Mouse (Mus musculus): ENCODE data around the gene Wnt2b. TPM values are rescaled to one million over a fixed set of nuclear protein-coding genes. Genes with fewer than 3 reads are reported as not detected.

The Wnt2b gene
- polyA plus RNA-seq, 1 experiment = 0.97 TPM

DNA sequence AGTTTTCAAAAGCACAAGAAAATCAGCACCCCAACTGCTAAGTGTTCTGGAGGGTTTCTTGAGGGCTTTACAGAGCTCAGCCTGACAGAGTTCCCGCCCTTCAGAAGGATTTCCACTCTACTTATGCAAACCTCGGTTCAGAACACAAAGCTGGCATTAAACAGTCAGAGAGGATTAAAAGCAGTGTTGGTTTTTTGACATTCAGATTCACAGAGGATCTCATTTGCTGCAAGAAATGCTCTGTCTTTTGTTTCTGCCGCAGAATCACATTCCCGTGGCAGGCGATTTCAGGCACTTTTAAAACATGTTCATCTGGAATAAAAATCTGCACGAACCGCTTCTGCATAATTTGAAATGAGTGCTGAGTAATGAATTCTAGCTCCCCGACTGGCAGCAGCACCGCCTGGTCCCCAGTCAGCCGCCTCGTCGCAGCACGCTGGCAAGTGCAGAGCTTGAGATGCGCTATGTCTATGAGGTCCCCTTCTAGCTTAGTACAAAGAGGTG, 42.3 kb upstream of the Wnt2b start:
- no peak for DNase-seq
- no peak overlapping the region for H3K4me3 ChIP-seq (ENCODE audit: insufficient read depth, low read depth, low read length)
- 90% methylated on average over 14 of the region's 14 CpGs for WGBS
- H3K27ac ChIP-seq (ENCODE audit: insufficient read depth, low read depth, low read length) = no peak overlapping the region
- peaks cover 1% of the 10 kb centered on the region; the same call in 1 of the 2 replicates for H3K36me3 ChIP-seq (ENCODE audit: control insufficient read depth, insufficient read depth, low read length)
- no peaks in the 10 kb centered on the region for H3K27me3 ChIP-seq (replicated peaks; ENCODE audit: control insufficient read depth, insufficient read depth, low read length)
- H3K4me1 ChIP-seq (ENCODE audit: control insufficient read depth, insufficient read depth, low read length) = no peaks in the 10 kb centered on the region
- TF ChIP-seq CTCF (conservative IDR thresholded peaks at IDR 0.05; ENCODE audit: insufficient read depth, insufficient read length, low read depth, low read length) = no peak
- TF ChIP-seq POLR2A (IDR thresholded peaks at IDR 0.05; ENCODE audit: low read depth, low read length) = no peak

DNA sequence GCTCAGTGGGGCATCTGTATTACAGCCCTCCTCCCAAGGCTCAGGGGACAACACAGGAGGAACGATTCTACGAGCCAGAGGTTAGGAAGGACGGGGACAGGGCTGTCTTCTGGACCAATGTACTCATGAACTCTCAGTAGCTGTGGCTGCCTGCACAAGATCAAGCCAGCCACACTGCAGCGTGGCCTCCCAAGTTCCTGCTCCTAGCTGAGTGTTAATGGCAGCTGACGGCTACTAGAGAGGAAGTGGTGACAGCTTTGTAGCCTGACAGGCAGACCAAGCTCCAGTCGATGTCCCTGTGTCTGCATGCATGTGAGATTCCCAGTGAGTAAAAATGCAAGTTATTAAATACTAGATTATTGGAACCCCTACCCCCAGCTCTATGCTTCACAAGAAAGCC, 39.7 kb upstream of the Wnt2b start:
- 74% methylated on average over 6 of the region's 6 CpGs for WGBS
- H3K4me1 ChIP-seq (ENCODE audit: control insufficient read depth, insufficient read depth, low read length) = no peaks in the 10 kb centered on the region
- TF ChIP-seq CTCF (conservative IDR thresholded peaks at IDR 0.05; ENCODE audit: insufficient read depth, insufficient read length, low read depth, low read length) (no peak), POLR2A (IDR thresholded peaks at IDR 0.05; ENCODE audit: low read depth, low read length) (no peak)
- no peaks in the 10 kb centered on the region for H3K27me3 ChIP-seq (replicated peaks; ENCODE audit: control insufficient read depth, insufficient read depth, low read length)
- no peak for DNase-seq
- H3K27ac ChIP-seq (ENCODE audit: insufficient read depth, low read depth, low read length) = no peak overlapping the region
- H3K36me3 ChIP-seq (ENCODE audit: control insufficient read depth, insufficient read depth, low read length) = no peaks in the 10 kb centered on the region
- no peak overlapping the region for H3K4me3 ChIP-seq (ENCODE audit: insufficient read depth, low read depth, low read length)

GRCm38 (mm10) chr3:105000561-105000960, 38.8 kb upstream of the Wnt2b start:
- 78% methylated on average over 8 of the region's 8 CpGs for WGBS

DNA sequence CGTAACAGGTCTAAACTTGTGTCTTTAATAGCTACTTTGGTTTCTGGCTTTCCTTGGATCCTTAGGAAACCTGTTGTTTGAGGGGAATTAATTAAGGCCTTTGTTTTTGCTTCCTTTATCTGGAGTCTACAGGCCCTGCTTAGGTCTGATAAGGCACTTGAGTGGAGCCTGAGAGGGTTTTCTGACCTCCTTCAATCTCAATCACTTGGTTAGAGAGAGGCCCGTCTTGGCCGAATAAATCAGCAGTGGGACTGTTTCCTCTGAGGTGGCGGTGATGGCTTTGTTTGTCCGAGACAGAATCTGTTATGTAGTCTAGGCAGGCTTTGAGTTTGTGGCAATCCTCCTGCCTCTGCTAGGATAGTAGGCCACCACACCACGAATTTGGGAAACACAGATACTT, 35.8 kb upstream of the Wnt2b start:
- no peak for DNase-seq
- Histone ChIP-seq H3K4me3 (ENCODE audit: insufficient read depth, low read depth, low read length) (no peak overlapping the region), H3K36me3 (ENCODE audit: control insufficient read depth, insufficient read depth, low read length) (no peaks in the 10 kb centered on the region), H3K4me1 (ENCODE audit: control insufficient read depth, insufficient read depth, low read length) (no peaks in the 10 kb centered on the region), H3K27ac (ENCODE audit: insufficient read depth, low read depth, low read length) (no peak overlapping the region), H3K27me3 (replicated peaks; ENCODE audit: control insufficient read depth, insufficient read depth, low read length) (no peaks in the 10 kb centered on the region)
- TF ChIP-seq CTCF (conservative IDR thresholded peaks at IDR 0.05; ENCODE audit: insufficient read depth, insufficient read length, low read depth, low read length) (no peak), POLR2A (IDR thresholded peaks at IDR 0.05; ENCODE audit: low read depth, low read length) (no peak)
- WGBS = 60% methylated on average over 6 of the region's 6 CpGs

More at GRCm38 (mm10) chr3:105000561-105000960, 38.8 kb upstream of the Wnt2b start:
- Histone ChIP-seq H3K27me3 (replicated peaks; ENCODE audit: control insufficient read depth, insufficient read depth, low read length) (no peaks in the 10 kb centered on the region), H3K4me1 (ENCODE audit: control insufficient read depth, insufficient read depth, low read length) (no peaks in the 10 kb centered on the region), H3K4me3 (ENCODE audit: insufficient read depth, low read depth, low read length) (no peak overlapping the region), H3K36me3 (ENCODE audit: control insufficient read depth, insufficient read depth, low read length) (no peaks in the 10 kb centered on the region), H3K27ac (ENCODE audit: insufficient read depth, low read depth, low read length) (no peak overlapping the region)
- DNase-seq = no peak
- TF ChIP-seq POLR2A (IDR thresholded peaks at IDR 0.05; ENCODE audit: low read depth, low read length) (no peak), CTCF (conservative IDR thresholded peaks at IDR 0.05; ENCODE audit: insufficient read depth, insufficient read length, low read depth, low read length) (no peak)

GRCm38 (mm10) chr3:104995707-104996106, 34.0 kb upstream of the Wnt2b start:
- no peak for DNase-seq
- Histone ChIP-seq H3K27me3 (replicated peaks; ENCODE audit: control insufficient read depth, insufficient read depth, low read length) (no peaks in the 10 kb centered on the region), H3K4me3 (ENCODE audit: insufficient read depth, low read depth, low read length) (no peak overlapping the region), H3K27ac (ENCODE audit: insufficient read depth, low read depth, low read length) (no peak overlapping the region), H3K4me1 (ENCODE audit: control insufficient read depth, insufficient read depth, low read length) (no peaks in the 10 kb centered on the region), H3K36me3 (ENCODE audit: control insufficient read depth, insufficient read depth, low read length) (no peaks in the 10 kb centered on the region)
- TF ChIP-seq POLR2A (IDR thresholded peaks at IDR 0.05; ENCODE audit: low read depth, low read length) = no peak
- no peak for TF ChIP-seq CTCF (conservative IDR thresholded peaks at IDR 0.05; ENCODE audit: insufficient read depth, insufficient read length, low read depth, low read length)
- WGBS = 76% methylated on average over 7 of the region's 7 CpGs

DNA sequence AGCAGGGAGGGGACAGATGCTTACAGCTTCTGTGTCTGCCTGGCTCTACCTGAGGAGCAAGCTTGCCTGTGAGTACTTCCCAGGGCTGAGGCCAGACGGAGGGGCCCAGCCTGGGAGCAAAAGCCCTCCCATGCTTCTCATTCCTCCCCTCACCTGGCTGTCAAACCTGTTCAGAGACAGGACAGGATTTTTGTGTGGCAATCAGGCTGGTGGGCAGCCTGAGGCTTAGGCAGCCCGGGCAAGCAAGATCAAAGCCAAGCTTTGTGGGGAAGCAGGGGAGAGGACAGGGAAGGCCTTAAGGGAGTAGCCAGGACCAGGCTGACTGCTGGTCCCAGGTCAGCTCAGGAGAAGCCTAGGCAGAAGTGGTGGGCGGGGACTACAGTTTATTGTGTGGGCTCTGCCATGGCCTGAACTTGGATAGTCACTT, 32.7 kb upstream of the Wnt2b start:
- TF ChIP-seq POLR2A (IDR thresholded peaks at IDR 0.05; ENCODE audit: low read depth, low read length) (no peak), CTCF (conservative IDR thresholded peaks at IDR 0.05; ENCODE audit: insufficient read depth, insufficient read length, low read depth, low read length) (no peak)
- no peak overlapping the region for H3K4me3 ChIP-seq (ENCODE audit: insufficient read depth, low read depth, low read length)
- DNase-seq = no peak
- no peaks in the 10 kb centered on the region for H3K27me3 ChIP-seq (replicated peaks; ENCODE audit: control insufficient read depth, insufficient read depth, low read length)
- 58% methylated on average over 3 of the region's 3 CpGs for WGBS
- H3K27ac ChIP-seq (ENCODE audit: insufficient read depth, low read depth, low read length) = no peak overlapping the region
- H3K36me3 ChIP-seq (ENCODE audit: control insufficient read depth, insufficient read depth, low read length) = no peaks in the 10 kb centered on the region
- no peaks in the 10 kb centered on the region for H3K4me1 ChIP-seq (ENCODE audit: control insufficient read depth, insufficient read depth, low read length)

DNA sequence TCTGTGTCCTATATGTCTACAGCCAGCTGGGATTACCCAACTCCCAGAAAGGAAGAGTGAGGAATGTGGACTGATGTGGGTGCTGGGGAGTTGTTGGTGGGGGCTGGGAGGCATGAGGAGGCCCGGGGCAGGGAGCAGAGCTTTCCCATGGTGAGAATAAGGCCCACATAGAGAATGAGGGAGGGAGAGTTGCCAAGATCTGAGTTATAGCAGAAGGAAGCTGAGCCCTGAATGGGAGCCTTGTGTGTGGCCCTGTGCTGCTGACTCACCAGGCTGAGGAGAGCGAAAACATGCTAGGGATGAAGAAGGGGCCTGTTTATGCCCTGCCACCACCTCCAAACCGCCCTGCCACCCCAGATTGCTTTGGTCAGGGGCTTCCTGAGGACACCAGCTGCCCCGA, 32.1 kb upstream of the Wnt2b start:
- DNase-seq = no peak
- no peak overlapping the region for H3K27ac ChIP-seq (ENCODE audit: insufficient read depth, low read depth, low read length)
- H3K27me3 ChIP-seq (replicated peaks; ENCODE audit: control insufficient read depth, insufficient read depth, low read length) = no peaks in the 10 kb centered on the region
- WGBS = 30% methylated on average over 4 of the region's 4 CpGs
- no peaks in the 10 kb centered on the region for H3K36me3 ChIP-seq (ENCODE audit: control insufficient read depth, insufficient read depth, low read length)
- no peaks in the 10 kb centered on the region for H3K4me1 ChIP-seq (ENCODE audit: control insufficient read depth, insufficient read depth, low read length)
- H3K4me3 ChIP-seq (ENCODE audit: insufficient read depth, low read depth, low read length) = no peak overlapping the region
- no peak for TF ChIP-seq POLR2A (IDR thresholded peaks at IDR 0.05; ENCODE audit: low read depth, low read length)
- no peak for TF ChIP-seq CTCF (conservative IDR thresholded peaks at IDR 0.05; ENCODE audit: insufficient read depth, insufficient read length, low read depth, low read length)

Data from kidney, adult 2 months (tissue).